Mouse (Mus musculus): ENCODE results near the gene Rnf224.

- no peak for TF ChIP-seq ZNF384 (IDR thresholded peaks at IDR 0.05; ENCODE audit: low read depth, low read length)
- no peak for TF ChIP-seq POLR2A (IDR thresholded peaks at IDR 0.05; ENCODE audit: control insufficient read depth in 1 of 2, insufficient read depth in 1 of 2, low read depth in 1 of 2, low read length in 2 of 2, poor library complexity in 1 of 2)
Measured at GRCm38 (mm10) chr2:25227406-25227805, 9.2 kb downstream of the Rnf224 start.
